Mouse (Mus musculus) kidney, postnatal 10 days (tissue): ENCODE measurements around the gene Cdc42ep1.

Experiments used
- DNase-seq: peaks from one replicate; pipeline ENCODE4 v3.0.0; 2021; ENCODE audit warnings: mixed read lengths

Cdc42ep1 gene

GRCm38 (mm10) chr15:78842371-78843163 is at the start of gene Cdc42ep1:
TSS of gene Cdc42ep1 (plus strand) at chr15:78842624.
- DNase-seq = peak; percentile 85

DNA sequence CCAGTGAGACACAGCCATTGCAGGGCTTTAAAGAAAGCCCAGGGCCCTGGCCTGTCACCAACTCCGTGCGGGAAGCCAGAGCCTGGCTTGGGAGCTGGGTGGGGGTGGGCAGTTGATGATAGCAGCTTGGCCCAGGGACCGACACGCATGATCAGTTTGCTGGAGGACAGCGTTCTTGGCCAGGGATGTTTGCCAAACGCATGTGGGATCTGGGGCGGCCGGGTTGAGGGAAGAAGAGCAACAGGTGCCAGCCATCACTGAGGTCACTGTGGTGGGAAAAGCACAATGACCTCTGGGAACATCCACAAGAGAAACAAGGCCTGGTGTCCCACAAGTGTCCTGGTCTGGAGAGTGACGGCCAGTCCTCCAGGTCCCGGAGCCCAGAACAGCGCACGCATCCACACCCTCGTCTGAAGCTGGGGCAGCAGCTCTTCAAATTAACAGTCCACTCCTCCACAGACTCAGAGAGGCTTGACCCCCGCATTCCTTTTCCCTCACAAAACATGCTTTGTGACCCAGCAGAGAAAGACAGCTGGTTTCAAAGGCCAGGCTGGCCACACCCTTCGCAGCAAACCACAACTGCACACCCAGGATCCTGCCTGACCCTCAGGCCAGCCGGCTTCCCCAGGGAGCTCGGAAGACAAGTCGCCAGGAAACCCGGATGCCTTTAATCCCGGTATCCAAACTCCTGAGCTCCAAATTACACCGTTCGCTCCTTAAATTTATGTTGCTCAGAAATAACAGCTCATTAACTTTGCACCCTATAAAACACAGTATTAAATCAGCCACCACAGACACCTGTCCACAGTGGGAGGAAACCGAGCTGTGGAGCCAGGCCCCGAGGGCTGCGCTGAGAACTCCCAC is 46.0 kb upstream of the Cdc42ep1 start:
- peak; percentile 74 for DNase-seq

DNA sequence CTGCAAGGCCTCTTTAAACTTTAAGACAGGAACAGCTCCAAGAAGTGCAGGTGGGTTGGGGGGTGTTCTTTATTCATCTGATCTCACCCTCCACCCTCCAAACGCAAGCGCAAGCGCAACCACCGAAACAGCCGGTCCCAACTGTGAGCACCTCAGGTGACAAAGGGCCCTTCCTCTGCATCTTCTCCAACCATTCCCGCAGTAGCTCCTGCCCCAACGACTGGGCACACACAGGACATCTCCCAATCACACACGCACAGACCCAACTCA is 45.4 kb upstream of the Cdc42ep1 start:
- peak; percentile 13 for DNase-seq

DNA sequence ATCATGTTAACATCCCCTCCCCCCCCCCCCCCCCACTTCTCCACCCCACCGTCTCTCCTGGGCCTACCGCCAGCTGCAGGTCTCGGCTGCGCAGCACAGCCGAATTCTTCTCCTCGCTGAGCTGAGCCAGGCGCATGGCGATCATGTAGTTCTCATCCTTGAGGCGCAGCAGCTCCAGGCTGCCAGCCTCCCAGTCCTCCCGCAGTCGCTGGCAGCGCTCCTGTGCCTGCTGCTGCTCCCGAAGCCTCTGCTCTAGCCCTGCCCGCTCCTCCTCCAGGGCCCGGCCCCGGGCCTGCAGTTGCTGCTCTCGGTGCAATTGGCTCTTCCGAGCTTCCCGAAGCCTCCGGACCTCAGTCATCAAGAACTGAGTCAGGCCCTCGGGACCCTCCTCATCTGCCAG is 43.4 kb upstream of the Cdc42ep1 start:
- DNase-seq = peak; percentile 49

- no peak for DNase-seq
These were observed 40.9 kb upstream of the Cdc42ep1 start for GRCm38 (mm10) chr15:78801571-78801970.

DNA sequence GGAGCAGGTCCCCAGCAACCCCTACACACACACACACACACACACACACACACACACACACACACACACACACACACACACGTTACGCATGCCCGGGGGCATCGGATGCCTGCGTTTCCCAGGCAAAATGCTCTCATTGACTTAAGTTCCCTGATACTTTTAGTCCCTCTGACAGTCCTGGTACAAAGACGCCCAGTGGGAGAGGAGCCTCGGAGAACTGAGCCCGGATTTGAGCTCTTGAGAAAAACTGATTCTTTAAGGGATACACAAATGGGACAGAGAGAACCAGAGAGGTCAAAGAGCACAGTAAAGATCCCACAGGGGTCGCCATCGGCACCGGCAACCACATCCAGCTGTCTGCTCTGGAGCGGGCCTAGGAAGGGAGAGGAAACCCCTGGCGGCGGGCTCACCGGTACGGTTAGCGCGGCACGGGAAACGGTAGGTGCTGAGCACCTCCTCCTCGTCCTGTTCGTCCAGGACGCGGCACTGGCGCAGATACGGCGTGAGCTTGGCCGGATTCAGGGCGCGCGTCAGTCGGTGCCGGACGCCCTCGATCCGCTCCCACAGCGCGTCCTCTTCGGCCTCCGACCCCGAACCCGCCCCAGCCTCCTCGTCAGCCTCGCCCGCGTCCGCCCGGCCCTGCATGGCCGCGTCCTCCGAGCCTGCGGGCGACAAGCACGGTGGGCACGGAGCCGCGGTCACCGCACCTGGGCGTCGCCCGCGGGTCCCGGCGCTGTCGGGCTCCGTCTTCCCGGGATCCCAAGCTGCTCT is 40.3 kb upstream of the Cdc42ep1 start:
- peak; percentile 70 for DNase-seq

DNA sequence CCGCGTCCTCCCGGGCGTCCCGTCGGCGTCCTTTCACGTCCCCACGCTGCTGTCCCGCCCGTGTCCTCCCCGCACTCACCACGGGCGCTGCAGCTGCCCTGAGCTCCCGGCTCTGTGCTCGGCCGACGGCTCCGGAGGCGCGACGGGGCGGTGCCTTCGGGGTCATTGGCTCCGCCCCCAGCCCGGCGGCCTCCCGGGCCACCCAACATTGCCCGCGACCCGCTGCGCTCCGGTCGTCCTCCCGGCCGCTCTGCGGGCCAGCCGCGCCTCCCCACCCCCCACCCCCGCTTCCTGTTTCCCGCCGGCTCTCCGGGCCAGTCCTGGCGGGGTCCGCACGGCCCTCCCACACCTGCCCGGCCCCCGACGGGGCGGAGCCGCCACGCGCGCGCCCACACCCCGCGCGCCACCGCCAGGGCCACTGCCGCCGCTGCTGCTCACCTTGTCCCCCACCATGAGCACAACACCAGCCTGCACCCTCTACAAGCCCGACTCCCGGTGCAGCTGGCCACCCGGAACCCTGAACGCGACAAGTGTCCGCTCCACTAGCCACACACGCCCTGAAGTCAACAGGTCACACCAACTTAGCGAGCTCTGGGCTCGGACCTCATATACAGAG is 39.5 kb upstream of the Cdc42ep1 start, which contains the start of gene Card10:
TSS of gene Card10 (minus strand) at position 267 of the 616 bp plus-strand sequence.
- peak; percentile 87 for DNase-seq

GRCm38 (mm10) chr15:78803499-78803900 is 38.9 kb upstream of the Cdc42ep1 start:
- peak; percentile 82 for DNase-seq

DNA sequence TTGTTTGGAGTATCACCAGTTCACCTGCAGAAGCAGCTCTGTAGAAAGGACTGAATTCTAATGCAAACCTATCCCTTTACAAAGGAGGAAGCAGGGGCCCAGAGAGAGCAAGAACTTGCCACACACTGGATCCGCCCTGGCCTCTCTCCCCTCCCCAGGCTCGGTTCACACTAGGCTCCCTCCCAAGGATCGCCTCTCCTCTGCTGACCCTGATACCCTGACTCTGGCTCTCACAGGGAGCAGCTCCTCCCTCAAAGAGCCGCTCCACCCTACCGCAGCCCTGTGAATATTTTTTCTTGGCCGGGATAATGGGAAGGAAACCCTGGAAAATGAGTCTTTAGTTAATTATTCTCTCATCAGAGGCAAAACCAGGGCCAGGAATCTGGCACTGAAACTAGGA is 38.1 kb upstream of the Cdc42ep1 start:
- peak; percentile 69 for DNase-seq

- no peak for DNase-seq
These were observed 37.1 kb upstream of the Cdc42ep1 start for GRCm38 (mm10) chr15:78805351-78805750.

DNA sequence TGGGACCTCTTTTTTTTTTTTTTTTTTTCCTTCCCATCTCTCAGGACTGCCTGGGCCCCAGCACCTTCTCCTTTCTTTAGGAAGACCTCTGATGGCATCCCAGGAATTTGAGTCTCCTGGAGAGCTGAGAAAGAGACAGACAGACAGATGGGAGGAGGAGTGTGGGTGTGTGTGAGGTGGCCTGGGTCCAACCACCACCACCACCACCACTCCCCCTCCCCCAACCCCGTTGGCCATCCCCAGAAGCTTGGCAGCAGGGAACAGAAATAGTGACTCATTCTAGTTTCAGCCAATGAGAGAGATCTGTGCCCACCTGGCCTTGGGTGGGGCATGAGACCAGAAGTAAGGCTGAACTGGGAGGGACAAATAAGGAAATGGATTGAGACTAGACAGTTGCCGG is 35.8 kb upstream of the Cdc42ep1 start:
- DNase-seq = peak; percentile 64

DNA sequence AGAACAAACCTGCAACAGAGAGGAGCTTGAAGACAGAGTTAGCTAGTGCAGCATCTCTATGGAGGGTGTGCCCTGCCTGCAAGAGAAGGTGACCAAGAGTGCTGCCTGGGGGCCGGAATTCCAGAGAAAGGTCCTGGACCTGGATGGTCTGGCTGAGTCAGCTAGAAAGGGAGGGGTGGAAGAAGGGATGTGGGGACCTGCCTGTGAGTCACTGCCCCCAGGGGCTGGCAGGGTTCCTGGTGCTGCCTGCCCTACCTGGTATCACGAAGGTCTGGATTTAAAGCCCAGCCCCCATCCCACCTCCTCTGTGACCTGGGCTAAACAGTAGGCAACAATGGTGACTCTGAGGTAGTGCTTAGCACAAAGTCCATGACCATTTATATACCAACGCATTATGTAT is 35.3 kb upstream of the Cdc42ep1 start:
- DNase-seq = peak; percentile 61

GRCm38 (mm10) chr15:78808980-78809379 is 33.4 kb upstream of the Cdc42ep1 start:
- DNase-seq = no peak

DNA sequence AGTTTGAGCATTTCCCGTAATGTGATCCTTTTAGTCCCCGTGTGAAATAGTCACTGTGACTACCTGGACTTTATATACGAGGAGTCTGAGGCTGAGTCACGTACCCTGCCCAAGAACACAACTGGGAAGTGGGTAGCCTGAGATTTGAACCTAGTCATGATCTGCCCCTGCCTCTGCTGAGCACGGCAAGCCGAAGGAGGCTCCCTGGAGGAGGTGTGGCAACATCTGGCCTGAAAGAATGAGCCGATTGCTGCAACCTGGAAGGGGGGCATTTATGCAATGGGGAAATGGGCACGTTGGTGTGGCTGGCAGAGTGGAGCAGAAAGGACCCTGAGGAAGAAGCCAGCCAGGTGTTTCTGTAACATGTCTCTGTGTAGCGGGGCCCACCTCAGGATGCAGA is 32.7 kb upstream of the Cdc42ep1 start:
- no peak for DNase-seq

DNA sequence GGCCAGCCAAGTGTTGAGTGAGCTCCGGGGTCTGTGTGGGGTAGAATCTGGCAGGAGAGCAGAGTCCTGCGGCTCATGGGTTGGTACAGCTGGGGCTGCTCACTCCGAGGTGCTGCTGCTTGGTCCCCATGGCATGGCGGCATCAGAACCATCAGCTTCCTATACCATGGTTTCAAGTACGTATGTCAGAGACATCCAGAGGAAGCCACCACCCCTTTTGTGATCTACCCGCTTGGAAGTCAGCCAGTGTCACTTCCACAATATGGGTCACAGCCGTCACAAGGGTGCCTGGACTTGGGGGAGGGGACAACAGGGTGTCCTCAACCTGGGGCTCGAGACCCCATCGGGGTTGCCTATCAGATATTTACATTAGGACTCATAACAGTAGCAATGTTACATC is 32.3 kb upstream of the Cdc42ep1 start:
- DNase-seq = no peak

GRCm38 (mm10) chr15:78813603-78814002 is 28.8 kb upstream of the Cdc42ep1 start:
- no peak for DNase-seq

DNA sequence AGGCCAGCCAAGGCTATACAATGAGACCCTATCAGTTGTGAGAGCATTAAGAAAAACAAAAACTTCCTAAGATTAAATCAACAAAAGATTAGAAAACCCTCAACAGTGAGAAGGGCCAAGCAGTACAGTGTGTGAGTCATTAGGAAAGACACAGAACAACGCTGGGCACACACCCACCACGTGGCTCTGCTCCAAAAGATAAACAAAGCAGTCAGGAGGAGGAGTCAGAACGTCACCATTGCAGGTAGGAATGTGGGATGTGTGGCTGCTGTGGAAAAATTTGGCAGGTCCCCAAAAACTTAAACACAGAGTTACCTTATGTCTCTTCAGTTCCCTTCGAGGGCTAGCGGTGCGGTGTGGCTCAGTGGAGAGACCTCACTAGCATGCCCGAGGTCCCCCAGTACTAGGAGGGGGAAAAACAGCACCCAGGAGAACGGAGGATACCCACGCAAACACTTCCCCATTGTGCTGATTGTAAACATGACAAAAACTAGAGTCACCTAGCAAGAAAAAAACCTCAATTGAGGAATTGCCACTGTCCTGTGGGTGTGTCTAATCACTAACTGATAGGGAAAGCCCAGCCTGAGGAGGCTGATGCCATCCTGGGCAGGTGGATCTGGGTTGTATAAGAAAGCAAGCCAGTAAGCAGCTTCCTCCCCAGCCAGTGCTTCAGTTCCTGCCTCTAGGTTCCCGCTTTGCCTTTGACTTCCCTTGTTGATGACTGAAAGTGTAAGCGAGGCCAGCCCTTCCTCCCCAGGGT is 26.9 kb upstream of the Cdc42ep1 start:
- no peak for DNase-seq

DNA sequence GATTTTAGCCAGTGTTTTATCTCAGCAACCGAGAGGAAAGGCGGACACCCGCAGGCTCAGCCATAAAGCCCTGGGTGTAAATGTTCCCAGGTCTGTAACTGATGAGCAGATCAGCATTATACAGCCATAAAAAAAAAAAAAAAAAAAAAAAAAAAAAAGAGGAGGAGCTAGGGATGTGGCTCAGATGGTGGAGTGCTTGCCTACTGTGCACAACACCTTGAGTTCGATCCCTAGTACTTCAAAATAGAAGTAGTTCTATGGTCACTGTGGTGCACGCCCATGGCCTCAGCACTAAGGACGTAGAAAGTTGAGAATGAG is 26.4 kb upstream of the Cdc42ep1 start:
- DNase-seq = no peak

DNA sequence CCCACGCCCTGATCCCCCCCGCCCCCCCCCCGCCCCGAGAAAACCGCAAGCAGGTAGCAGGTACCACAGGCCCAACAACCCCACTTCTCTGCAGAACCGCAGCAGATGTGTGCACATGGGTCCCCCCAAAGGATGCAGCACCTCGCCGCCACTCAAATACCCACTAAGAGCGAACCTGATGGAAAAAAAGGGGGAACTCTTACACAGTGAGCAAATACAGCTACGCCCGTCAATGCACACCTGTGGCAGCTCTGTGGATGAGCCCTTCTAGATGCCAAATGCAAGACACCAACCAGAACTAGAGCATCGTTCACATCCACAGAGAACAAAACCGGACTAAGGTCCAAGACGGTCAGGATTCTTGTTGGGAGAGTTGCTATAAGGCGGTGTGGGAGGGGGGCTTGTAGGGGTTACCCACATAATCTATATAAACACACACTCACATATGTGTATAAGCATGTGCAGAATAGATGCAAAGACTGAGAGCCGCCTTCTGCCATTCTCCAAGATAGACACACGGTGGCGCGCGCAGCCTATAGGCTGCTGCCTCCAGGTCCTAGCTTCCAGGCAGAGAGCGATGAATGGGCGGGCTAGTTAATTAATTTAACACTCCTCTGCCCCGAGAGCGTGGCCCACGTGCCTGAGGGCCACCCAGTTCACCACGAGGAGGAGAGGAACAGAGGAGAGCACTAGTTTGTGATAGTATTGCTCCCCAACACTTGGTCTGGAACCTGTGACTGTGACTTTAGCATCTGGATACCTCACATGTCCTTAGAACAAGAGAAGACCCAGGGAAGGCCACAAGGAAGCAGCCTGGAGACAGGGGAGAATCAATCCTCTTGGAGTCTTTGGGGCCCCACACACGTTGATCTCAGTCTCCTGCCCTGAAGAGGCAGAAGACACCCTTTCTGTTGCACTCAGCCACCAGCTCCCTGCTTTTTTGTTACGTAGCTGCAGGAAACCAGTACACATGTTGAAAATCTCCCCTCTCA is 15.9 kb upstream of the Cdc42ep1 start:
- DNase-seq = peak; percentile 87

- DNase-seq = peak; percentile 38
These were observed 14.1 kb upstream of the Cdc42ep1 start for GRCm38 (mm10) chr15:78828315-78828714.

GRCm38 (mm10) chr15:78829636-78830035 is 12.8 kb upstream of the Cdc42ep1 start:
- DNase-seq = no peak
